Mouse (Mus musculus) stomach, embryonic 14.5 days (tissue): ENCODE data around the gene Sparc. TPM values are rescaled to one million over a fixed set of nuclear protein-coding genes. Genes with fewer than 3 reads are reported as not detected.

Experiments
- ATAC-seq: fragments of 200-750 bp; cut with Nextera tagmentation; 2 replicates; pipeline ENCODE4 v1.8.0; 2017; ENCODE audit warnings: low read depth, moderate TSS enrichment; ENCODE audit not compliant: insufficient number of reproducible peaks, insufficient read depth, low FRiP score
- H3K27ac ChIP-seq: fragments of 300-500 bp; sonication (generic); 2 replicates; pipeline ENCODE4 v1.5.1; 2014; ENCODE audit warnings: mild to moderate bottlenecking, low read length, moderate library complexity, mixed read lengths
- H3K27me3 ChIP-seq: fragments of 300-500 bp; sonication (generic); 2 replicates; pipeline ENCODE4 v1.6.1; 2014; ENCODE audit warnings: low read length, control low read depth, mixed read lengths; ENCODE audit not compliant: control insufficient read depth, insufficient read depth
- H3K36me3 ChIP-seq: fragments of 300-500 bp; sonication (generic); 2 replicates; pipeline ENCODE4 v1.6.1; 2014; ENCODE audit warnings: mild to moderate bottlenecking, control low read depth, low read length, moderate library complexity, mixed read lengths; ENCODE audit not compliant: control insufficient read depth, insufficient read depth
- H3K4me1 ChIP-seq: fragments of 300-500 bp; sonication (generic); 2 replicates; pipeline ENCODE4 v1.6.1; 2014; ENCODE audit warnings: low read length, control low read depth, mixed read lengths; ENCODE audit not compliant: control insufficient read depth, insufficient read depth
- H3K4me2 ChIP-seq: fragments of 300-500 bp; sonication (generic); replicated peaks from 2 replicates; pipeline ENCODE4 v1.6.1; 2014; ENCODE audit warnings: low read depth, low read length, control low read depth
- H3K4me3 ChIP-seq: fragments of 300-500 bp; sonication (generic); 2 replicates; pipeline ENCODE4 v1.5.1; 2014; ENCODE audit warnings: low read depth, low read length, control low read depth
- H3K9ac ChIP-seq: fragments of 300-500 bp; sonication (generic); replicated peaks from 2 replicates; pipeline ENCODE4 v1.6.1; 2014; ENCODE audit warnings: low read depth, mild to moderate bottlenecking, control low read depth, low read length, moderate library complexity, mixed read lengths
- H3K9me3 ChIP-seq: fragments of 300-500 bp; sonication (generic); 2 replicates; pipeline ENCODE4 v1.6.1; 2016; ENCODE audit warnings: low read depth, low read length, control low read depth; ENCODE audit not compliant: control insufficient read depth
- WGBS: fragments of 180-500 bp; shearing (Covaris S2); extraction: QIAGEN DNeasy Blood & Tissue Kit; methylation state at CpG from one replicate; pipeline ENCODE4 v1.1.7; 2014; 5-methylcytosine and 5-hydroxymethylcytosine counted together
- polyA plus RNA-seq: library from polyadenylated mRNA; unstranded; fragments of >200 nt; fragmentation: Nextera tagmentation; extraction: Ambion mirVana; gene quantifications from 2 replicates; pipeline ENCODE4 v1.2.1, GENCODE M21; 2014

Gene Sparc
- polyA plus RNA-seq, 1 experiment from 2014 or later = 1,638 TPM

- Histone ChIP-seq H3K4me1 (no peaks in the 10 kb centered on the region), H3K4me3 (no peak overlapping the region), H3K36me3 (no peaks in the 10 kb centered on the region), H3K9me3 (no peaks in the 10 kb centered on the region), H3K4me2 (no peak overlapping the region), H3K27ac (no peak overlapping the region), H3K27me3 (no peaks in the 10 kb centered on the region), H3K9ac (no peak overlapping the region)
- whole genome bisulfite sequencing = 87% methylated on average over 3 of the region's 3 CpGs
- ATAC-seq = no peak
These were observed 58.3 kb downstream of the Sparc start for GRCm38 (mm10) chr11:55364662-55365061.

GRCm38 (mm10) chr11:55358094-55358783 lies 64.7 kb downstream of the Sparc start:
- no peak overlapping the region for H3K27ac ChIP-seq
- peak; percentile 14; the same call in 1 of the 2 replicates for ATAC-seq
- H3K9ac ChIP-seq = no peak overlapping the region
- H3K4me2 ChIP-seq = no peak overlapping the region
- no peaks in the 10 kb centered on the region for H3K9me3 ChIP-seq
- H3K4me1 ChIP-seq = 0 out of 2 replicates have a peak, but pooled peaks cover 4% of the 10 kb centered on the region
- 57% methylated on average over 15 of the region's 15 CpGs for WGBS
- H3K27me3 ChIP-seq = no peaks in the 10 kb centered on the region
- no peaks in the 10 kb centered on the region for H3K36me3 ChIP-seq
- H3K4me3 ChIP-seq = no peak overlapping the region

- no peak overlapping the region for H3K27ac ChIP-seq
- WGBS = 90% methylated on average over 2 of the region's 2 CpGs
- 0 out of 2 replicates have a peak, but pooled peaks cover 4% of the 10 kb centered on the region for H3K4me1 ChIP-seq
- no peaks in the 10 kb centered on the region for H3K36me3 ChIP-seq
- no peaks in the 10 kb centered on the region for H3K9me3 ChIP-seq
- H3K4me2 ChIP-seq = no peak overlapping the region
- ATAC-seq = no peak
- no peak overlapping the region for H3K9ac ChIP-seq
- H3K27me3 ChIP-seq = no peaks in the 10 kb centered on the region
- H3K4me3 ChIP-seq = no peak overlapping the region
These were observed 66.1 kb downstream of the Sparc start for GRCm38 (mm10) chr11:55356846-55357245.

Other genes with a start within 250 kb of the Sparc start
- gene Slc36a2, start 238.1 kb downstream of the Sparc start, polyA plus RNA-seq = 0.10 and 0.22 TPM in 2 replicates
- gene Slc36a1, start 218.8 kb downstream of the Sparc start, polyA plus RNA-seq = 2.5 and 3.3 TPM in 2 replicates
- 1.2 and 1.3 TPM in 2 replicates for gene Fat2, start 86.6 kb downstream of the Sparc start, polyA plus RNA-seq
- 463 and 507 TPM in 2 replicates for gene Atox1, start 38.1 kb upstream of the Sparc start, polyA plus RNA-seq
- 162 and 177 TPM in 2 replicates for gene G3bp1, start 46.5 kb upstream of the Sparc start, polyA plus RNA-seq
- not detected in 2 replicates for gene Glra1, start 185.0 kb upstream of the Sparc start, polyA plus RNA-seq